Mouse (Mus musculus): ENCODE data around the gene Spag6.

- TF ChIP-seq EP300 (IDR thresholded peaks at IDR 0.05; ENCODE audit: low read depth) (no peak), CTCF (IDR thresholded peaks at IDR 0.05; ENCODE audit: low read depth) (no peak)
These were observed at the start of gene Spag6 for GRCm38 (mm10) chr2:18693871-18694610.
